Mouse (Mus musculus) stomach, embryonic 16.5 days (tissue): ENCODE data around the gene Gatm. TPM values are rescaled to one million over a fixed set of nuclear protein-coding genes. Genes with fewer than 3 reads are reported as not detected.

Source experiments
- ATAC-seq: fragments of 200-750 bp; cut with Nextera tagmentation; 2 replicates; pipeline ENCODE4 v1.8.0; 2017; ENCODE audit warnings: moderate number of reproducible peaks, moderate TSS enrichment; ENCODE audit not compliant: insufficient read depth, low FRiP score
- H3K27ac ChIP-seq: fragments of 300-500 bp; sonication (generic); 2 replicates; pipeline ENCODE4 v1.5.1; 2014; ENCODE audit warnings: low read length
- H3K27me3 ChIP-seq: fragments of 300-500 bp; sonication (generic); 2 replicates; pipeline ENCODE4 v1.6.1; 2014; ENCODE audit warnings: low read length, control low read depth, mixed read lengths; ENCODE audit not compliant: control insufficient read depth, insufficient read depth
- H3K36me3 ChIP-seq: fragments of 300-500 bp; sonication (generic); 2 replicates; pipeline ENCODE4 v1.6.1; 2014; ENCODE audit warnings: low read length; ENCODE audit not compliant: control insufficient read depth, insufficient read depth
- H3K4me1 ChIP-seq: fragments of 300-500 bp; sonication (generic); 2 replicates; pipeline ENCODE4 v1.6.1; 2014; ENCODE audit warnings: low read length, control low read depth, mixed read lengths; ENCODE audit not compliant: control insufficient read depth, insufficient read depth
- H3K4me2 ChIP-seq: fragments of 300-500 bp; sonication (generic); 2 replicates; pipeline ENCODE4 v1.6.1; 2014; ENCODE audit warnings: low read depth, low read length, mixed read lengths
- H3K4me3 ChIP-seq: fragments of 300-500 bp; sonication (generic); replicated peaks from 2 replicates; pipeline ENCODE4 v1.5.1; 2014; ENCODE audit warnings: mild to moderate bottlenecking, low read length
- H3K9ac ChIP-seq: fragments of 300-500 bp; sonication (generic); 2 replicates; pipeline ENCODE4 v1.6.1; 2014; ENCODE audit warnings: low read length
- H3K9me3 ChIP-seq: fragments of 300-500 bp; sonication (generic); replicated peaks from 2 replicates; pipeline ENCODE4 v1.6.1; 2016; ENCODE audit warnings: low read length, control low read depth; ENCODE audit not compliant: control insufficient read depth
- WGBS: fragments of 180-500 bp; shearing (Covaris S2); extraction: QIAGEN DNeasy Blood & Tissue Kit; methylation state at CpG from one replicate; pipeline ENCODE4 v1.1.7; 2014; 5-methylcytosine and 5-hydroxymethylcytosine counted together
- polyA plus RNA-seq: library from polyadenylated mRNA; unstranded; fragments of >200 nt; fragmentation: Nextera tagmentation; extraction: Ambion mirVana; gene quantifications from 2 replicates; pipeline ENCODE4 v1.2.1, GENCODE M21; 2015

Gene Gatm
- polyA plus RNA-seq, 1 experiment from 2014 or later: 47.0 TPM

DNA sequence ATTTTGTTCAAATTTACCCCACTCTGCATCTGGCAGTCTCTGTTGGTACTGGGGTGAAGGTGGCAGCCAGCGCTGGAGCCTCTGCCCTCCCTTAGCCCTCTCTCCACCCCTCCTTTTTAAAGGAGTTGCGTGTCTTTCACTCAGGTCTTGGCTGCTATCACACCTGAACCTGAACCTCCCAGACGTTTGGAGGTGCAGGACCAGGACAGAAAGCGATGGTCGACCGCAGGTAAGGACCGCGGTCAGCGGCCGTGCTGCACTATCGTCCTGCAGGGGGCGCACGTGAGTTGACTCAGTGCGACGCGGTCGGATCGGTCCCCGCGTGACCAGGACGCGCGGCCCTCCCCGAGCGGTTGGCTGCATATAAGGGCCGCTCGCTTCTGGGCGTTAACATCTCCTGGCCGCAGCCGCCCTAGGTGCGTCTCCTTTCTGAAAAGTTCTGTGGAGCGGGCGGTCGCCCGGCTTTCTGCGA lies 26.5 kb upstream of the Gatm start:
- H3K4me3 ChIP-seq: peak overlapping the region; percentile 44
- H3K4me2 ChIP-seq: peak overlapping the region; percentile 55
- no peak overlapping the region for H3K27ac ChIP-seq
- 1% methylated on average over 36 of the region's 36 CpGs for WGBS
- H3K36me3 ChIP-seq: no peaks in the 10 kb centered on the region
- no peaks in the 10 kb centered on the region for H3K9me3 ChIP-seq
- H3K27me3 ChIP-seq: no peaks in the 10 kb centered on the region
- peak overlapping the region; percentile 48; the same call in 1 of the 2 replicates for H3K9ac ChIP-seq
- peak; percentile 76 for ATAC-seq
- no peaks in the 10 kb centered on the region for H3K4me1 ChIP-seq

DNA sequence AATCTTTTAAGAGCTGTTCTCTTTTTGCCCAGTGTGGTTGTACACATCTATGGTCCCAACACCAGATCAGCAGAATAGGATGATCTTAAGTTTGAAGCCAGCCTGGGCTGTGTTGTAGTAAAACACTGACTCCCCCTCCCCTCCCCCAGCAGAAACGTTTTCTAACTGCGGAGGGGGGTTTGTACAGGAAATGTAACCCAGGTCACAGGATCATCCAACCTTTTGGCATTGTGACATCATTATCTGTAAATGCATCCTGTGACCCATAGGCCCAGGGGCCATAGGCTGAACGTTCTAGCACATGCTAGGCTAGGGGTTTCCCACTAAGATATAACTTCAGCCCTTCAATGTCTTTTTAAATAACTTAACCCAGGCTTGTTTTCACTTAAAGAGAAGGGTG lies 25.6 kb upstream of the Gatm start, which contains the start of gene AA467197:
TSS of gene AA467197 (plus strand) at position 301 of the 400 bp plus-strand sequence.
- H3K4me3 ChIP-seq: peak within 1 kb of the TSS; percentile 44
- H3K4me1 ChIP-seq: peaks cover 5% of the 10 kb centered on the region; the same call in 1 of the 2 replicates
- H3K27ac ChIP-seq: no peak within 1 kb of the TSS
- no peaks in the 10 kb centered on the region for H3K36me3 ChIP-seq
- 46% methylated on average over 3 of the region's 3 CpGs for WGBS
- H3K27me3 ChIP-seq: no peaks in the 10 kb centered on the region
- no peak for ATAC-seq
- no peaks in the 10 kb centered on the region for H3K9me3 ChIP-seq
- peak within 1 kb of the TSS; percentile 48; the same call in 1 of the 2 replicates for H3K9ac ChIP-seq
- peak within 1 kb of the TSS; percentile 55 for H3K4me2 ChIP-seq

DNA sequence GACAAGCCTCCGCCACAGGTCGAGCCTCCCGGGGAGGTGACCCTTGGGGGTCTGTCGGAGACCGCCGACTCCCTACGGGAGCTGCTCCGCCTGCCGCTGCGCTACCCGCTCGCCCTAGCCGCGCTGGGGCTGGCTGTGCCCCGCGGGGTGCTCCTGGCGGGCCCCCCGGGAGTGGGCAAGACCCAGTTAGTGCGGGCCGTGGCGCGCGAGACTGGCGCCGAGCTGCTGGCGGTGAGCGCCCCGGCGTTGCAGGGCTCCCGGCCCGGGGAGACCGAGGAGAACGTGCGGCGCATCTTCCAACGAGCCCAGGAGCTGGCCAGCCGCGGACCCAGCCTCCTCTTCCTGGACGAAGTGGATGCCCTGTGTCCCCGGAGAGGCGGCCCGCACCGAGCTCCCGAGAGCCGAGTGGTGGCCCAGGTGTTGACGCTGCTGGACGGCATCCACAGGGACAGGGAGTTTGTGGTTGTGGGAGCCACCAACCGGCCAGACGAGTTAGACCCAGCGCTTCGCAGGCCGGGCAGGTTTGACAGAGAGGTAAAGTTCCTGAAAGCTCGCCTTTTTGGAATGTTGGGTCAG lies 20.2 kb upstream of the Gatm start:
- under 1% methylated on average over 53 of the region's 53 CpGs for WGBS
- peak overlapping the region; percentile 82 for H3K27ac ChIP-seq

DNA sequence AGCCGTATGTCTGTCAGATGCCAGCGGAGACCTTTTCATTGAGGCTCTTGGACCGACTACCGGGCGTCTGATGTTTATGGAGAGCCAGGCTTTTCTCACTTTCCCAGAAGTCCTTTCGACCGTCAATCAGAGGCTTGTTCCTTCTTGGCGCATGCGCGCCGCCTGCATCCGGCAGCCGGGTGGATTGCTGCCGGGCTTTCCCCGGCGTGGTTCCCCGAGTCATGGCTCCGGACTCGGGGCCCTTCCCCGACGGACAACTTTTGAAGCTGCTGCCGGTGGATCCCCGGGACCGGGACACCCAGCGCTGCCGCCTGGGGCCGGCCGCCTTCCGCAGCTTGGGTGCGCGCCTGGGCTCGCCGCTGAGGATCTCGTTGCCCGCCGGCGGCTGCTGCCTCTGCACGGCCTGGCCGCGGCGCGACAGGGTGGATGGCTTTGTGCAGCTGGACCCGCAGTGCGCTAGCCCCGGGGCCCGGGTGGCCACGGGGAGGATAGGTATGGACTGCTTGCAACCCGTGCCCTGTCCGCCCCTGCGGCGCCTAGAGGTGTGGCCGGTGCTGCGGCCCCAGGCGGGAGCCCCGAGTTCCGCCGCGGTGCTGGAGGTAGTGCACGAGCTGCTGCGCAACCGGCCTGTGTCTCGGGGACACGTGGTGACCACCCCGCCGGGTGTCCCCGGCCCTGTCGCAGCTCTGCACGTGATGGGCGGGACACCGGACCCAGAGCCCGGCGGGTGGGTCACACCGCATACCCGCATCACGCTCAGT lies 19.5 kb upstream of the Gatm start:
- peaks cover 7% of the 10 kb centered on the region; the same call in 1 of the 2 replicates for H3K4me1 ChIP-seq
- ATAC-seq: peak; percentile 82
- WGBS: 0% methylated on average over 75 of the region's 75 CpGs
- peak overlapping the region; percentile 90 for H3K4me2 ChIP-seq
- H3K9ac ChIP-seq: peak overlapping the region; percentile 96
- H3K9me3 ChIP-seq: no peaks in the 10 kb centered on the region
- H3K27me3 ChIP-seq: no peaks in the 10 kb centered on the region
- H3K4me3 ChIP-seq: peak overlapping the region; percentile 86
- H3K27ac ChIP-seq: peak overlapping the region; percentile 82
- H3K36me3 ChIP-seq: no peaks in the 10 kb centered on the region

More for the DNA sequence above, 20.2 kb upstream of the Gatm start:
- ATAC-seq: peak; percentile 56
- H3K36me3 ChIP-seq: no peaks in the 10 kb centered on the region
- H3K9me3 ChIP-seq: no peaks in the 10 kb centered on the region
- H3K4me3 ChIP-seq: peak overlapping the region; percentile 86
- peak overlapping the region; percentile 90 for H3K4me2 ChIP-seq
- H3K4me1 ChIP-seq: peaks cover 7% of the 10 kb centered on the region; the same call in 1 of the 2 replicates
- H3K9ac ChIP-seq: peak overlapping the region; percentile 96
- no peaks in the 10 kb centered on the region for H3K27me3 ChIP-seq

DNA sequence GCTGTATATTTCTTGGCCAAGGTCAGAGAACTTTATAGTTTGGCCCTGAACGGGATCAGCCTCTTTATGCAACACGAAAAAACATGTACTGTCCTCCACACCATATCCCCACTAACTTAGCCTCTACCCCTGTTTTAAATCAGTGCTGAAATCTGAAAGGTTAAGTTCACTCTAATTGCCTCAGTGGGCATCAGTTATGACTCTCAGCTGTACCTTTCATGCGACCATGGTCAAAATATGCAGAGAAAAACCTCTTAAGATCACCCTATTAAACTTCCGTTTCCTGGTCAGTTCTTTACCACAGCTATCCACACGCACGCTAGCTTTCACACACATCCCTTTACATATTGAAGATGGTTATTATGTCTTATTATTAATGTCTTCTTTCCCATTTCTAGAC lies 18.8 kb upstream of the Gatm start:
- ATAC-seq: no peak
- peak overlapping the region; percentile 90 for H3K4me2 ChIP-seq
- peak overlapping the region; percentile 86 for H3K4me3 ChIP-seq
- no peaks in the 10 kb centered on the region for H3K27me3 ChIP-seq
- H3K4me1 ChIP-seq: peaks cover 7% of the 10 kb centered on the region; the same call in 1 of the 2 replicates
- no peaks in the 10 kb centered on the region for H3K9me3 ChIP-seq
- no peaks in the 10 kb centered on the region for H3K36me3 ChIP-seq
- H3K9ac ChIP-seq: no peak overlapping the region
- WGBS: 57% methylated on average over 6 of the region's 6 CpGs
- H3K27ac ChIP-seq: no peak overlapping the region

DNA sequence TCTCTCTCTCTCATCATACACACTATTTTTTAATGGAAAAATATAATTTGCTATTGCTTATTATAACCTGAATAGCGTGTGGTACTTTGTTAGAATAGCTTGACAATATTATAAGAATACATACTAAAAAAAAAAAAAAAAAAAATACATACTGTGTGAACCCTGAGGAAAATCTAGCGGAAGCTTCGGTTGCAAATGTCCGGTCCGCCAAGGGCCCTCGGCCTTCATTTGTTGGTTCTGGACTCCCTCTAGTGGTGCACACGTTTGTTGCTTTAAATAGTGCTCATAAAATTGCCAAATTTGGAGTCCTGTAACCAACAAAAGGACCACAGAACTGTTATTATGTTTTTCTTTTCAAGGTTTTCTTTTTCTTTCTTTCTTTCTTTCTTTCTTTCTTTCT lies 17.9 kb upstream of the Gatm start:
- no peaks in the 10 kb centered on the region for H3K27me3 ChIP-seq
- H3K9ac ChIP-seq: no peak overlapping the region
- under 1% methylated on average over 7 of the region's 7 CpGs for WGBS
- peaks cover 7% of the 10 kb centered on the region; the same call in 1 of the 2 replicates for H3K4me1 ChIP-seq
- H3K36me3 ChIP-seq: no peaks in the 10 kb centered on the region
- ATAC-seq: no peak
- no peak overlapping the region for H3K4me2 ChIP-seq
- H3K27ac ChIP-seq: no peak overlapping the region
- H3K4me3 ChIP-seq: no peak overlapping the region
- no peaks in the 10 kb centered on the region for H3K9me3 ChIP-seq

DNA sequence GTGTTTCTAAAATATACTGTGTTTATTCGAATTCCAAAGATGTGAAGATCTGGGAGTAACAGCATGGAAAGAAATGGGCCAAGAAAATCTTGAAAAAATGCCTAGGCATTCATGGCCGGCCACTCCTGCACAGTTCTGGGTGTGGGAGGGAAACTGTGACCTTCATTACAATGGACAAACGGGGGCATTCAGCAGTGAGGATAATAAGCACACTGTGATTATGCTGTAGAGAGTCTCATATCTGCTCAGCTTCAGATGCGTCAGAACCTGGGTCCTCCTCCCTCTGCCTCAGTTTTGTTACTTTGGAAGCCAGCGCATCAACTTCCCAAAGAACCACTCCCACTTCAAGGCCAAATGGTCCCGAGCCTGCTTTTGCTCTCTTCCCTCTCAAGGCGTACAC lies 14.8 kb upstream of the Gatm start:
- H3K4me3 ChIP-seq: no peak overlapping the region
- H3K27ac ChIP-seq: no peak overlapping the region
- no peak overlapping the region for H3K9ac ChIP-seq
- WGBS: 45% methylated on average over 7 of the region's 7 CpGs
- no peaks in the 10 kb centered on the region for H3K27me3 ChIP-seq
- no peaks in the 10 kb centered on the region for H3K9me3 ChIP-seq
- H3K4me1 ChIP-seq: no peaks in the 10 kb centered on the region
- H3K4me2 ChIP-seq: no peak overlapping the region
- no peaks in the 10 kb centered on the region for H3K36me3 ChIP-seq
- no peak for ATAC-seq

DNA sequence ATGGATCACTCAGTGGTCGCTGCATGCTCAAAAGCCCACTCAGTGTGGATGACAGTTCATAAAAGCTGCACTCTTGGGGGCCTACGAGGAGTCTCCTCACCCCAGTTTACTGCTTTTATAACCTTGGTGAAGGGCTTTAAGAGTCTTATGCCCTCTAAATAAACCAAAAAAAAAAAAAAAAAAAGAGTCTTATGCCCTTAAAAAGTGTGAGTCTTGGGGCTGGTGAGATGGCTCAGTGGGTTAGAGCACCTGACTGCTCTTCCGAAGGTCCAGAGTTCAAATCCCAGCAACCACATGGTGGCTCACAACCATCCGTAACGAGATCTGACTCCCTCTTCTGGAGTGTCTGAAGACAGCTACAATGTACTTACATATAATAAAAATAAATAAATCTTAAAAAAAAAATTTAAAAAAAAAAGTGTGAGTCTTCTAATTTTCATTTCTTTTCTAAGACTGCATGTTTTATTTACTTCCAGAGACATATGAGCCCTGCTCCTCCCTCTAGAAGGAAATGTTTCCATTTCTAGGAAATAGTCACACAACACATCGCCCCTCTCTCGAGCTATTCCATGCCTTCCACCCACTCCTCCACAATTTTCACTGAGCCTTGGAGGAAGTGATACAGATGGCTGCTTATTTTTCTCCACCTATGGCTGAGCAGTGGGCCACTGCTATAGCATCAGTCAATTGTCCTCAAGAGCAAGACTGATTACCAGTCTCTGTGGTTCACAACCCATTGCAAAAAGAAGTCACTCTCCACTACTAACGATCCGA lies 10.4 kb upstream of the Gatm start:
- no peak for ATAC-seq
- Histone ChIP-seq H3K9me3 (no peaks in the 10 kb centered on the region), H3K36me3 (no peaks in the 10 kb centered on the region), H3K4me1 (no peaks in the 10 kb centered on the region), H3K4me2 (no peak overlapping the region), H3K27ac (no peak overlapping the region), H3K4me3 (no peak overlapping the region), H3K9ac (no peak overlapping the region), H3K27me3 (no peaks in the 10 kb centered on the region)
- WGBS: 81% methylated on average over 7 of the region's 9 CpGs
